Mouse (Mus musculus) megakaryocyte progenitor cell, adult 5-6 weeks (primary cell): ENCODE data around the gene Fam221b. TPM values are rescaled to one million over a fixed set of nuclear protein-coding genes. Genes with fewer than 3 reads are reported as not detected.

Experiments used
- ATAC-seq: replicated peaks from 2 replicates; pipeline ENCODE4 v1.8.0; 2016; ENCODE audit warnings: mild to moderate bottlenecking, moderate TSS enrichment, inconsistent platforms; ENCODE audit not compliant: poor library complexity
- total RNA-seq, 2 experiments: library from RNA; stranded (forward) in 1 of 2; stranded (reverse) in 1 of 2; fragments of 157-497, 149-512 nt in 1 of 2; fragments of 200-1000 nt in 1 of 2; gene quantifications; 2 replicates each; pipeline versions ENCODE4 v1.2.3 to v1.2.4; 2015 to 2017

Gene Fam221b
- total RNA-seq, 2 experiments from 2014 or later = 0.07 to 0.62 TPM

GRCm38 (mm10) chr4:43629106-43629817 is 39.7 kb downstream of the Fam221b start:
- no peak; the same call in 1 of the 2 replicates for ATAC-seq

GRCm38 (mm10) chr4:43620146-43620778 is 48.7 kb downstream of the Fam221b start:
- no peak for ATAC-seq

GRCm38 (mm10) chr4:43613060-43613730 is 55.8 kb downstream of the Fam221b start:
- ATAC-seq = peak; percentile 91

- peak; percentile 81 for ATAC-seq
Observed at GRCm38 (mm10) chr4:43612534-43612933, 56.4 kb downstream of the Fam221b start.

Other genes with a start within 250 kb of the Fam221b start
- gene Fam166b, start 240.0 kb downstream of the Fam221b start, total RNA-seq (2015) = not detected in 2 replicates
- not detected in 2 replicates for gene Fam166b, start 240.0 kb downstream of the Fam221b start, total RNA-seq (2017)
- gene Tesk1, start 227.2 kb downstream of the Fam221b start, total RNA-seq (2015) = 5.2 and 6.3 TPM in 2 replicates
- gene Tesk1, start 227.2 kb downstream of the Fam221b start, total RNA-seq (2017) = 5.7 and 5.9 TPM in 2 replicates
- 2.2 and 6.3 TPM in 2 replicates for gene Cd72, start 214.5 kb downstream of the Fam221b start, total RNA-seq (2015)
- 8.2 and 8.7 TPM in 2 replicates for gene Cd72, start 214.5 kb downstream of the Fam221b start, total RNA-seq (2017)
- gene Sit1, start 185.4 kb downstream of the Fam221b start, total RNA-seq (2015) = not detected in 2 replicates
- gene Sit1, start 185.4 kb downstream of the Fam221b start, total RNA-seq (2017) = not detected in 2 replicates
- 34.5 and 43.0 TPM in 2 replicates for gene Ccdc107, start 176.2 kb downstream of the Fam221b start, total RNA-seq (2015)
- 49.6 and 53.9 TPM in 2 replicates for gene Ccdc107, start 176.2 kb downstream of the Fam221b start, total RNA-seq (2017)
- 44.2 and 55.1 TPM in 2 replicates for gene Arhgef39, start 169.4 kb downstream of the Fam221b start, total RNA-seq (2015)
- 47.5 and 65.0 TPM in 2 replicates for gene Arhgef39, start 169.4 kb downstream of the Fam221b start, total RNA-seq (2017)
- 10.4 and 15.0 TPM in 2 replicates for gene Car9, start 162.2 kb downstream of the Fam221b start, total RNA-seq (2015)
- gene Car9, start 162.2 kb downstream of the Fam221b start, total RNA-seq (2017) = 4.0 and 10.5 TPM in 2 replicates
- gene Tpm2, start 145.4 kb downstream of the Fam221b start, total RNA-seq (2015) = 0.56 and 3.0 TPM in 2 replicates
- gene Tpm2, start 145.4 kb downstream of the Fam221b start, total RNA-seq (2017) = 3.8 and 5.8 TPM in 2 replicates
- gene Creb3, start 106.8 kb downstream of the Fam221b start, total RNA-seq (2015) = 8.9 and 10.3 TPM in 2 replicates
- 41.6 and 64.7 TPM in 2 replicates for gene Creb3, start 106.8 kb downstream of the Fam221b start, total RNA-seq (2017)
- 125 and 138 TPM in 2 replicates for gene Tln1, start 106.5 kb downstream of the Fam221b start, total RNA-seq (2015)
- 167 and 253 TPM in 2 replicates for gene Tln1, start 106.5 kb downstream of the Fam221b start, total RNA-seq (2017)
- 20.6 and 23.3 TPM in 2 replicates for gene Rgp1, start 90.4 kb downstream of the Fam221b start, total RNA-seq (2015)
- 8.7 and 14.5 TPM in 2 replicates for gene Rgp1, start 90.4 kb downstream of the Fam221b start, total RNA-seq (2017)
- gene Gba2, start 90.3 kb downstream of the Fam221b start, total RNA-seq (2015) = 4.8 and 9.3 TPM in 2 replicates
- gene Gba2, start 90.3 kb downstream of the Fam221b start, total RNA-seq (2017) = 7.2 and 8.1 TPM in 2 replicates
- not detected in 2 replicates for gene Msmp, start 84.7 kb downstream of the Fam221b start, total RNA-seq (2015)
- gene Msmp, start 84.7 kb downstream of the Fam221b start, total RNA-seq (2017) = not detected in 2 replicates
- 0.30 and 1.4 TPM in 2 replicates for gene Npr2, start 37.2 kb downstream of the Fam221b start, total RNA-seq (2015)
- 0.21 and 1.3 TPM in 2 replicates for gene Npr2, start 37.2 kb downstream of the Fam221b start, total RNA-seq (2017)
- 0.22 TPM in 1 of 2 replicates, not detected in the other for gene Spag8, start 15.6 kb downstream of the Fam221b start, total RNA-seq (2015)
- gene Spag8, start 15.6 kb downstream of the Fam221b start, total RNA-seq (2017) = 0.71 TPM in 1 of 2 replicates, not detected in the other
- 36.5 and 52.7 TPM in 2 replicates for gene Hint2, start 12.7 kb downstream of the Fam221b start, total RNA-seq (2015)
- 43.1 and 58.6 TPM in 2 replicates for gene Hint2, start 12.7 kb downstream of the Fam221b start, total RNA-seq (2017)
- 0.47 and 0.95 TPM in 2 replicates for gene Tmem8b, start 174 bp downstream of the Fam221b start, total RNA-seq (2015)
- gene Tmem8b, start 174 bp downstream of the Fam221b start, total RNA-seq (2017) = 0.25 and 0.61 TPM in 2 replicates
- gene Olfr70, start 31.7 kb upstream of the Fam221b start, total RNA-seq (2015) = not detected in 2 replicates
- gene Olfr70, start 31.7 kb upstream of the Fam221b start, total RNA-seq (2017) = not detected in 2 replicates
- not detected in 2 replicates for gene Olfr71, start 41.1 kb upstream of the Fam221b start, total RNA-seq (2015)
- gene Olfr71, start 41.1 kb upstream of the Fam221b start, total RNA-seq (2017) = not detected in 2 replicates
- gene Hrct1, start 58.0 kb upstream of the Fam221b start, total RNA-seq (2015) = not detected in 2 replicates
- not detected in 2 replicates for gene Hrct1, start 58.0 kb upstream of the Fam221b start, total RNA-seq (2017)
- not detected in 2 replicates for gene Spaar, start 60.9 kb upstream of the Fam221b start, total RNA-seq (2015)
- gene Spaar, start 60.9 kb upstream of the Fam221b start, total RNA-seq (2017) = not detected in 2 replicates
- gene Olfr159, start 101.9 kb upstream of the Fam221b start, total RNA-seq (2015) = not detected in 2 replicates
- not detected in 2 replicates for gene Olfr159, start 101.9 kb upstream of the Fam221b start, total RNA-seq (2017)
- not detected in 2 replicates for gene Olfr156, start 154.8 kb upstream of the Fam221b start, total RNA-seq (2015)
- not detected in 2 replicates for gene Olfr156, start 154.8 kb upstream of the Fam221b start, total RNA-seq (2017)
- gene Olfr157, start 171.1 kb upstream of the Fam221b start, total RNA-seq (2015) = not detected in 2 replicates
- not detected in 2 replicates for gene Olfr157, start 171.1 kb upstream of the Fam221b start, total RNA-seq (2017)
- gene Olfr155, start 182.4 kb upstream of the Fam221b start, total RNA-seq (2015) = not detected in 2 replicates
- gene Olfr155, start 182.4 kb upstream of the Fam221b start, total RNA-seq (2017) = not detected in 2 replicates
- 1.5 and 1.8 TPM in 2 replicates for gene Reck, start 206.4 kb upstream of the Fam221b start, total RNA-seq (2015)
- gene Reck, start 206.4 kb upstream of the Fam221b start, total RNA-seq (2017) = 1.1 and 4.4 TPM in 2 replicates